Mouse (Mus musculus) megakaryocyte, embryonic 14.5 days (primary cell): ENCODE measurements at regions not wholly inside any gene's neighbourhood (a gene's known extent, or its start where the extent isn't known, plus 50 kb on each side); places are given as distances from the start of the nearest gene placed in this dataset.

Source experiments
- H3K27me3 ChIP-seq: replicated peaks from 2 replicates; pipeline ENCODE3; 2012; ENCODE audit warnings: inconsistent platforms
- H3K36me3 ChIP-seq: replicated peaks from 2 replicates; pipeline ENCODE3; 2012; ENCODE audit warnings: low read length, inconsistent platforms, mixed read lengths
- H3K4me1 ChIP-seq: 2 replicates; pipeline ENCODE4 v1.6.1; 2012; ENCODE audit warnings: inconsistent platforms
- H3K4me3 ChIP-seq: replicated peaks from 2 replicates; pipeline ENCODE3; 2012; ENCODE audit warnings: moderate library complexity, mild to moderate bottlenecking, inconsistent platforms
- H3K9me3 ChIP-seq: 2 replicates; pipeline ENCODE4 v1.6.1; 2012; ENCODE audit warnings: inconsistent platforms
- FLI1 ChIP-seq: IDR thresholded peaks from 2 replicates; pipeline ENCODE4 v1.6.1; 2012; ENCODE audit warnings: low read length, inconsistent platforms, mixed read lengths
- GATA1 ChIP-seq: IDR thresholded peaks from 3 replicates; pipeline ENCODE4 v1.6.1; 2012; ENCODE audit warnings: mixed read lengths, low read length, inconsistent platforms, borderline replicate concordance

- Histone ChIP-seq H3K27me3 (peaks cover 32% of the 10 kb centered on the region), H3K4me1 (peaks cover 3% of the 10 kb centered on the region)
Measured at GRCm38 (mm10) chr8:10687867-10688561, 320.2 kb downstream of the Irs2 start.

More at GRCm38 (mm10) chr8:10687867-10688561, 320.2 kb downstream of the Irs2 start:
- TF ChIP-seq FLI1 (no peak), GATA1 (no peak)
- H3K4me3 ChIP-seq = no peak overlapping the region
- H3K9me3 ChIP-seq = no peaks in the 10 kb centered on the region
- no peaks in the 10 kb centered on the region for H3K36me3 ChIP-seq
